Mouse (Mus musculus) thymus, postnatal 4 days (tissue): ENCODE measurements around the gene Vps35.

Source experiments
- DNase-seq: peaks from one replicate; pipeline ENCODE4 v3.0.0; 2021

Vps35 gene

DNA sequence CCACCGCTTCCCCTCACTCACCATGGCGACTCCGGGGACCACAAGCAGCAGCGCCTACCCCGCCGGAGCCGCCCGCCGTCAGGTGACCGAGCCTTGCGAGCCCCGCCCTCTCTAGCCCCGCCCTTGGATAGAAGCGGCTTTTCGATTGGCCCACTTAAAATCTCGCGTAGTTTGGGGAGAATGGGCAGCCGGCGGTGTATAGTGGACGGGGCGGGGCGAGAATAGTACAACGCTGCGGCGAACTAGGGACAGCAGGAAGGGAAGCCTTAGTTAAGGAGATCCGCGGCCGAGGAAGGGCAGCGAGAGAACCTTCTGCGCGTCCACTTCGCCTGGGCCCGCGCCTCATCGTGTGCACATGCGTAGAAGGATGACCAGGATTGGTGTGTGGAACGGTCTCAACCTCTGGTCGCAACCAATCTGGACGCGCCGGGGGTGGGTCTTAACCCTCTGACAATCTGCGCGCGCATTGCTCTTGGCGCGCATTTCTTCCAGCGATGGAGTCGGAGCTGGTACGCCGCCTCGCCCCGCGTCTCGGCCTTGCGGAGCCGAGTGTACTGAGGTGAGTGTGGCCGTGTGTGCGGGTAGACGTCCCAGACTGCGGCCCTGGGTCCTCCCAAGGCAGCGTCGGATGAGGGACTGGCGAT lies at the start of gene Vps35, which contains the start of gene Orc6:
Gene Vps35 (minus strand): TSS at position 369 of the 644 bp plus-strand sequence.
Gene Orc6 (plus strand): TSS at position 199 of the 644 bp plus-strand sequence.
- DNase-seq, result peak; percentile 98

GRCm38 (mm10) chr8:85339871-85340573 lies 40.4 kb upstream of the Vps35 start:
- DNase-seq, result no peak

- no peak for DNase-seq
Observed at GRCm38 (mm10) chr8:85337681-85338080, 38.1 kb upstream of the Vps35 start.

GRCm38 (mm10) chr8:85336211-85336933 lies 36.8 kb upstream of the Vps35 start:
- DNase-seq, result no peak

- no peak for DNase-seq
Observed at GRCm38 (mm10) chr8:85335105-85335504, 35.5 kb upstream of the Vps35 start.

GRCm38 (mm10) chr8:85329506-85329905 lies 29.9 kb upstream of the Vps35 start:
- no peak for DNase-seq

GRCm38 (mm10) chr8:85327036-85327435 lies 27.4 kb upstream of the Vps35 start:
- no peak for DNase-seq

DNA sequence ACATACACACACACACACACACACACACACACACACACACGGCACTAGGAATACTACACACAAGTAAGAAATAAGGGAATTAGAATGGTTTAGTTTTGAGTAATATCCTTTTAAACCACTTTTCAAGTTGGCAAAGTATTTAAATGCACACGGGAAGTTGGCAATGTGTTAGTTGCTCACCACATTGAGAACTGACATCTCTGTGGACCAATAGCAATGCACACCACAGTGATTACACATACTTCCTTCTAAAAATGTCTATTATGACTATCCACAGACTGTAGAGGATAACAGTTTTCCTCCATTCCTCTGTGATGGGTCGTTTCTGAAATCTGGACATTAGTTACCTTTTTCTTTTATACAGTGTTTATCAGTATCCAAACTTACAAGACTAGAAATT lies 23.5 kb upstream of the Vps35 start:
- DNase-seq, result no peak

GRCm38 (mm10) chr8:85321981-85322380 lies 22.4 kb upstream of the Vps35 start:
- no peak for DNase-seq

DNA sequence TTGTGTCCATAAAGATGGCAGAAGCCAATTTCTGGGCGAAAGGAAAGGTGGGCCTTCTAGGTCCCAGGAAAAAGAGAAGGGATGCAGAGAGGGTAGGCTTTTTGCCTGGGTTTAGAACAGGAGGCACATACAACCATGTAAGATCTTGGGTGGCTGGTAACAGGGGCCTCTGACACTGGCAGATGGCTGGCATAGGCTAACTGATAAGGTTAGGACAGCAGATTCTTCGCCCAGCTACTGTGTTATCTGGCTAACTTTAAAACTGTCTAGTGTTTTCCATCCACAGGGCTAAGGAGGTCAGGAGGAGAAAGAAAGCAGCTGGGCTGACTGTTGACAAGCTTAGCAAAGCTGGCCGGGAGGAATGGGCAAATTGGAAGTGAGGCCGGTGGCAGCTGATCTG lies 18.9 kb upstream of the Vps35 start:
- DNase-seq, result no peak

DNA sequence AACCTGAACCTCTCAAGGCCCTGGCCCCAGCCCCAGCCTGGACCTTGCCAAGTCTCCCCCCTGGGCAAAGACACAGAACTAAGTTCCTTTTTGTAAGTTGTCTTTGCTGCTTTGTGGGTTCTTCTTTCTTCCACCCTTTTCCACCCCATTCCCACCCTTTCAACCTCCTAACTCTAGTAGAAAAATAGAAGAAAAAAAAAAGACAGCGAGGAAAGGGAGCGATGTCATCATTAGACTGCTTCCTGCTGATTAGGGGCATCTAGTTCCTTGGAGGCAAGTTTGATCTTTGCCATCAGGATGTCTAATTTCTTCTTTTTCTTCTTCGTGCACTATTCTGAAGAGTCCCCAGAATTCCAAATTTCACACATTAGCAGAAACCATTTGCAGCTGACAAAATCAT lies 13.4 kb upstream of the Vps35 start:
- no peak for DNase-seq

DNA sequence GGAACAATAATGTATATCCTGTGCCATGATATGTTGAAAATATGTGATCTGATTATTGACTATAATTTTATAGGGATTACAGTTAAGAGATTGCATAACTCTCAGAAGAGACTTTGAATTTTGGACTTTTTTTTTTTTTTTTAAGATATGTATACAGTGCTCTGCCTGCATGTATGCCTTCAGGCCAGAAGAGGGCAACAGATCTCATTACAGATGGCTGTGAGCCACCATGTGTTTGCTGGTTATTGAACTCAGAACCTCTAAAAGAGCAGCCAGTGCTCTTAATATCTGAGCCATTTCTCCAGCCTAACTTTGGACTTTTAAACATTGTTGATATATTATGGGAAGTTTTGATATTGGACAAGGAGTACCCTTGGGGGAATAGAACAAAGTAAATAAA lies 12.1 kb upstream of the Vps35 start:
- peak; percentile 19 for DNase-seq

- no peak for DNase-seq
Observed at GRCm38 (mm10) chr8:85308564-85308963, 9.0 kb upstream of the Vps35 start.

- no peak for DNase-seq
Observed at GRCm38 (mm10) chr8:85303531-85303930, 3.9 kb upstream of the Vps35 start.

- DNase-seq, result no peak
Observed at GRCm38 (mm10) chr8:85302931-85303330, 3.3 kb upstream of the Vps35 start.

DNA sequence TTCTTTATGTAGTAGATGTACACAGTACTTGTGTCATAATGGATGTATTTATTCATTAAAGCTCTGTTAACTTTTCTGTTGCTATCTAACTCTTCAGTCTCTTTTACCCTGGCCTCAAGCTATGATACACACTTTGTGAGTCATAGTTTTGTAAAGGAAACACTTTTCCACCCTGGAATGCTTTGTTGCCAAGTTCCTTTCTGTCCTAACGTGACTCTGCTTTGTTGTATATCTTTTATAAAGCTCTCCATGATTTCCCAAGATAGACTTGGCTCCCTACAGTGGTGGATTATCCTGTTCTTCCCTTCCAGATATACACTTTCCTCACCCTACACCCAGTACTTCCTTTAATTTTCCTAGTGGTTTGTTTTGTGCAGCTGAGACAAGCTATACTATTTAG lies 2.3 kb upstream of the Vps35 start:
- no peak for DNase-seq

DNA sequence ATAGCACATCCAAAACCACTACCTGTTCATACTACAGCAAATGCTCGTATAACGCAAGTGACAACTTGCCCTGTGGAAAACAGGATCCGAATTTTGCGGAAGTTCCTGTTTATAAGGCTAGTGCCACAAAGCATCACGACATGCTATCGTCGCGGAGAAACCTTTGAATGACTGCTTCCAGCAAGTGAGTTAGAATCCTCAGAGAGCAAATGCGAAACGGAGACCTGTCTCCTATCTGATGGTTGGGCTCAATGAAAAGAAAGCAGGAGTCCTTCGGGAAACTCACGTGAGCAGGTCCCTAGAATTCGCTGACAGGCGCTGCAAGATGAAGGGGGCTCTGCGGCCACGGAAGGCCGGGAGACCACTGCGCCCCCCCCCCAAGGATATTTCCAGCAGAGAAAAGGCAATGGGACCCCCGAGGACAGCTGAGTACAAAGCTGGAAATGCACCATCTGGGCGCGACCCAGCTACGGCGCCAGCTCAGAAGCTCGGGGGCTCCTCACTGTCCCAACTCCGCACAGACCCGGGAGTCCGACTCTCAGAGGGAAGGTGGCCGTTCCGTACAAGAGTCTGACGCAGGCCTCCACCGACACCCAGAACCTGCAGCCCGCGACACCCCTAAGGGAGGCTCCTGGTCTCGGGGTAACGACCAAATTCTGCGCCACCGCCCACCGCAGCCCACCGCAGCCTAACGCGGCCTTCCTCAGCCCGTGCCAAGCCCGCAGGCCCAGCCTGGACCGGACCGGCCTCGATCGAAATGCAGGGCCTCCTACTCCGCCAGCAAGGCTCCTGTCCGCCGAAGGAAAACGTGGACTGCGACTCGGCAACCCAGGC lies 785 bp downstream of the Vps35 start:
- no peak for DNase-seq

DNA sequence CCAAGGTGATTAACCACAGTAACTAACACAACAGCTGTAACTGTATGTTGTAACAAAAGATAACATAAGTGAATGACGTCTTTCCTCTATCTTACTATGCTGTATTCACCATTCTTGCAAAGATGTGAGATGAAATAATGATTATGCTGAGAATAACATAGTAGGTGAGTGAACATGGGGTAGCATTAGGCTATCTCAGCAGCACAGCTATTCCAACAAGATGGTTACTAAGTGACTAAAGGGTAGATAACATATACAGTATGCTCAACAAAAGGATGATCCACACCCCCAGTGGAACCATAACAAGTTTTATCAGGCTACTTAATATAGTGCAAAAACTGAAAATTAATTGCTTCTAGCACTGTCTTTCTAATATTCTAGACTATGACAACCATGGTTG lies 12.8 kb downstream of the Vps35 start:
- no peak for DNase-seq

DNA sequence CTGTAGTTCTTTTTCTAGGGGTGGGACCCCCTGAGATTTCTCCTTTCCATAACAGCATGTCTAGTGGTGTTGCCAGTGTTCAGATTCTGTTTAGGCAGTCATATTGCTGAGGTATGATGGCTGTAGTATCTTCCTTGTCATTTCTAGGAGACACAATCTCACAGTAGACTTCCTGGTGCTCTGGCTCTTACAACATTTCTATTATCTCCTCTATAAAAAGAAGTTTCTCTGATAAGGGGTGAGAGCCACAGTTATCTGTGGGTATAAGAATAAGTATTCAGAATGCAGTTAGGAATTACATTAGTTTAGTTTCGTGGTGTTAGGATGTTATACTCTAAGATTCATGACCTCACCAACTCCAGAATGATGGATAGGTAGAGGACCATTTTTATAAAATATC lies 72.3 kb downstream of the Vps35 start:
- no peak for DNase-seq

GRCm38 (mm10) chr8:85225688-85226087 lies 73.9 kb downstream of the Vps35 start, which contains the start of gene Olfr371:
Olfr371 (plus strand) TSS chr8:85225988.
- no peak for DNase-seq

GRCm38 (mm10) chr8:85220992-85221391 lies 78.6 kb downstream of the Vps35 start:
- DNase-seq, result no peak

DNA sequence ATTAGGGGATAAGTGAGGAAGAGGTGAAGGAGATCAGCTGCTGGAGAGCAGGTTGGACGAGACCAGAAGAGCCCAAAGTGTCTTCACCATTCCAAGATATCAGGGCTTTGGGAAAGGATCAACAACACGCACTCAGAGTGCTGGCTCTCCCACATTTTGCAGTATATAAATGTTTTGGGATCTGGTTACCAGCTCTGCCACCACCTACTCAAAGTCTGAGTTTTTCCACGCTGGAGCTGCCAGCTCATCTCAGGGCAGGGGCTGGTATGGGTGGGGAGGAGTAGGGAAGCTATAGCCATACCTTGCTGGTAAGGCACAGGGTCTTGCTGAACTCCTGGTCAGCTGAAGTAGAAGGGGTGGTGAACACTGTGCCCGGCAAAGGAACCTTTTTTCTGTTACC lies 79.4 kb downstream of the Vps35 start:
- DNase-seq, result no peak
